Mouse (Mus musculus) spleen, postnatal 36 days (tissue): ENCODE data around the gene Polr1a.
A peak's percentile ranks its signal among the peaks of the same experiment; 100 is the strongest.
"Not testable (repeated sequence)": the region's sequence is repeated elsewhere in the genome, so short reads cannot be mapped to it uniquely, and the experiment has no call there.

ENCODE experiments used
- DNase-seq, 2 experiments: peaks; one replicate each; pipeline ENCODE4 v3.0.0; 2022; ENCODE audit warnings: low spot score in 2 of 2, mixed read lengths in 1 of 2

Polr1a gene

DNA sequence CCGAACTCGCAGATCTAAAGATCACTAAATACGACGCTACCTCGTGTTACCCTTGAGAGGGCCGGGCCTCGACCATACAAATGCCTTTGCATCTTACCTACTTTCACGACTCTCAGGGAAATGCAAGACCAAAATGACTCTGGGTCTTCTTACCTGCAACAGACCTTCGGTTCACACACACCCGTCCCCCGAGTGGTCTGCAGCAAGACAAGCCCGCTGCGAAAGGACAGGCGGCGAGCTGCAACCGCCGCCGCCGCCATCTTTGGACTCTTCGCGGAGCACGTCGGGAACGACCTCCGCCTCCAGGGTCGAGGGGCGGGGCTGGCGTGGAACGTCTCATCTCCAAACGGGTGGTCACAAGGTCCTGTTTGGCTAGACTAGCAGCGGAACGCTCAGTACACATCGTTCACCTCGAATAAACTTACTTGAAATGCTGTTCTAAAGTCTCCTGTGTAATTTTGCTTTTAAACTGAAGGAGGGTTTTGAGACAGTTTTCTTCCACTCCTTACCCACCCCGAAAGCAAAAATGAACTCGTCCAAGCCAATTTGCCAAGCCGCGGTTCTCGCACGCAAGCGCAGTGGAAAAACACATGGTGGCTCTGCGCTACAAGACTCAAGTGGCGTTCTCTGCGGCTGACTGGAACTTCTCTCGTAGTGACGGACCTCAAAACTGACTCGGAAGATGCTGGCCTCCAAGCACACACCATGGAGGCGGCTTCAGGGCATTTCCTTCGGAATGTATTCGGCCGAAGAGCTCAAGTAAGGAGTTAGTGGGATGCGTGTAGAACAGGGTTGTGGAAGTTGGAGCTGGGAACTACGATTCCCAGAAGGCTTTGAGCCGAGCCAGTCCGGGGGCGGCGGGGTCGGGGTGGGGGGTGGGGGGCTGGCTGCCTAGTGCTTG lies at the start of gene Polr1a, which contains the start of gene Ptcd3:
TSS of gene Polr1a (plus strand) at position 573 of the 901 bp plus-strand sequence.
TSS of gene Ptcd3 (minus strand) at position 270 of the 901 bp plus-strand sequence.
- DNase-seq: peak; percentile 85 to 91

GRCm38 (mm10) chr6:71867751-71868150 lies 41.1 kb upstream of the Polr1a start:
- DNase-seq: no peak

DNA sequence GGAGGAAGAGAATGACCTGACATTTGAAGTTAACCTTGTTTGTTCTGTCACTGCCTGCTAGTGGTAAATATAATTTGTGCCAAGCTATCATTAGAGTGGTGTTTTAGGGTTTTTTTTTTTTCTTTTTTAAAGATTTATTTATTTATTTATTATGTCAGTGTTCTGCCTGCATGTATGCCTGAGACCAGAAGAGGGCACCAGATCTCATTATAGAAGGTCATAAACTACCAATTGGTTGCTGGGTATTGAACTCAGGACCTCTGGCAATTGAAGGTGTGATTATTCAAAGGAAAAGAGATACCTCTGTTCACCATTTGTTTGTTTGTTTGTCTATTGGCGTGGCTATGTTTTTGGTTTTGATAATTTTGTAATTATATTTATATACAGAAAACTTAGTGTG lies 40.0 kb upstream of the Polr1a start:
- peak in 1 of 2 experiments; percentile 8 for DNase-seq

DNA sequence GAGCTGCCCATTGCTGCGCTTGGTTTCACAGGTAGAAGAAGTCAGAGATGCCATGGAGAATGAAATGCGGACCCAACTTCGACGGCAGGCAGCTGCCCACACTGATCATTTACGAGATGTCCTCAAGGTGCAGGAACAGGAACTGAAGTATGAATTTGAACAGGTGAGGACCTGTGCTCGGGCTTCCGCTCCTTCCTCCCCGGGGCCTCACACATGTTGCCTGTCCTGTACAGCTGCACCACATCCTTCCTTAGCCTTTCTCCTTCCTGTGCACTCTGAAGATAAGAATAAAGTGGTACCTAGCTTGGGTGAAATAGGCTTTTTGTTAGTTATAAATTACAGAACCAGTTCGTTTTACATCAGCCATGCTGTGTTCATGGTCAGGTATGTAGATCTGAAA lies 37.5 kb upstream of the Polr1a start:
- peak in 1 of 2 experiments; percentile 13 for DNase-seq

- DNase-seq: no peak
These were observed 30.7 kb upstream of the Polr1a start for GRCm38 (mm10) chr6:71877965-71878760.

- no peak for DNase-seq
These were observed 15.6 kb upstream of the Polr1a start for GRCm38 (mm10) chr6:71893263-71893662.

GRCm38 (mm10) chr6:71907702-71908235 lies 1.1 kb upstream of the Polr1a start:
- no peak for DNase-seq

- DNase-seq: no peak
These were observed 531 bp downstream of the Polr1a start for GRCm38 (mm10) chr6:71909384-71909783.

DNA sequence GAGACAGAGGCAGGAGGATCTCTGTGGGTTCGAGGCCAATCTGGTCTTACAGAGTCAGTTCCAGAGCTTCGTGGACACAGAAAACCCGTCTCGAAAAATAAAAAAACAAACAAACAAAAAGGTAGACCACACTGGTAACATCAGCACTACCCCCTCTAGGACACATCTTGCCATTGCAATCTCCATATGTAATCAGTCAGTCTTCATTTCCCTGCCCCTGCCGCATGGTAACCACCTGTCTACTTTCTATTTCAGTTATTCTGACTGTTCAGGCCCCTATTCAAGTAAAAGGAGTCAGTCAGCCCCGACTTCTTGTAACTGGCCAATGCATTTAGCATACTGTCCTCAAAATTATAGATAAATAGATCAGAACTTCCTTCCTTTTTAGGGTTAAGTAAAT lies 987 bp downstream of the Polr1a start:
- no peak for DNase-seq

DNA sequence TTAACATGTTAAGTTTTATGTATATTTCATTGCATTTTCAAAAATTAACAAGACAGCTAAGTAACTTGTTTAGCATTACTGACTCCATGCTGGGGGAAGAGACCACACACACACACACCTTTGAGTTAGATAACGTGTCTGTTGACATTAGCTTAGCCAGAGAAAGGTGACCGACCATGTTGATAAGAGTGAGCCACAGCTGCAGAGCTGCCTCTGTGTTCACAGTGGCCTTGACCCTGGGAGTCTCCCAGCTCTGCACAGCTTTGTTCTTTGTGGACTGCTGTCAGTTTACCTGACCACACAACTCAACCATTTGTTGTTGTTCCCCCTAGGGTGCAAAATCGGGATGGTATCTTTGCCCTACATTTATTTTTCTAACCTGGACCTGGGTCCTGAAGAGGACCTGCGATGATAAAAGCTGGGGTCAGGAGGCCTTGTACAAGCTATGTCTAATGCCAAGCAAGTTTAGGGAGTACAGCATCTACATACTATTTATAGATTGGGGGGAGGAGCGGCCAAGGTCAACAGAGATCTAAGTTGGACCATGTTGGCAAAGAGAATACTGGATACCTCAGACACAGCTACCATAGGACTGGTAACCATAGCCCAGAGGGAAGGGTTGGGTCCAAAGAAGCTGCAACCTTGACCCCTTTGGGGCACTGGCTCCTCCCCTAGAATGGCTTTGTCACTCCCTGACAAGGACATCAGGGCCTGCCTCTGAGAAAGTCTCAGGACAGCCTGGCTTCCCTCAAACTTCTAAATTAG lies 3.0 kb downstream of the Polr1a start:
- no peak for DNase-seq

- DNase-seq: no peak
These were observed 11.9 kb downstream of the Polr1a start for GRCm38 (mm10) chr6:71920752-71921151.

GRCm38 (mm10) chr6:71925233-71925632 lies 16.4 kb downstream of the Polr1a start:
- DNase-seq: not testable (repeated sequence)

GRCm38 (mm10) chr6:71927911-71928310 lies 19.1 kb downstream of the Polr1a start:
- DNase-seq: peak; percentile 38 to 44

DNA sequence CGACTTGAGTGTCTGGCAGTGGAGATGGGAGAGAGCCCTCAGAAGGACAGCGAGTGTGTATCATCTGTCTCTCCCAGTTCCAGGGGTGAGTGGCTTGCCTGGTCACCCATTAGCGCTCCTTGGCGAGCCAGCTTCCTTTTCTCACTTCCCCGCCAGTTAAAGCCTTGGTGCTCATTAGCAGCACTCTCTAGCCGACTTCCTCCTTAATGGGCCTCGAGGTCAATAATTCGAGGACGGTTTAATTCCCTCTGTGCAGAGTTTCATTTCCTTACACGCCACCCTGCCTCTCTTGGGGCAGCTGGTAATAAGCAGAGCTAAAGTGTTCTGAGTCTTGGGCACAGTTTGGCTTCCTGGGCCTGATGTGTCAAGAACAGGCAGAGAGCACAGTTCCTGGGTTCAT lies 21.2 kb downstream of the Polr1a start:
- DNase-seq: peak; percentile 82

GRCm38 (mm10) chr6:71930830-71931437 lies 22.1 kb downstream of the Polr1a start:
- DNase-seq: peak; percentile 42 to 56

DNA sequence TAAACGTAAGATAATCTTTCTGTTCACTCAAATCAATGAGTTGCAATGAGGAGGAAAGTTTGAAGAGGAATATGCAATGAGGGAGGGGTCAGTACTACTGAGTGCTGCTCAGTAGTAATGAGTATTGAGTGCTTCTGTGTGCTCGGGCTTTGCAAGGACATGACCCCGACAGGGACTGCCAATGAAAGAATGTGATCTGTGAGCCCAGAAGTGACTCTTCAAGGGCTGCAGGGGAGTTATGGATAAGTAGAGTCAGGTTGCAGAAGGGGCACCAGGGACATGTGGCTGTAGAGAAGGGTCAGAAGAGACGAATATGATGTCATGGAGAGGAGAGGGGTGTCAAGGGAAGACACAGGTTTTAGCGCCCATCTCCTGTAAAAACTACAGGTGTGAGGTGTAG lies 23.5 kb downstream of the Polr1a start:
- DNase-seq: no peak

DNA sequence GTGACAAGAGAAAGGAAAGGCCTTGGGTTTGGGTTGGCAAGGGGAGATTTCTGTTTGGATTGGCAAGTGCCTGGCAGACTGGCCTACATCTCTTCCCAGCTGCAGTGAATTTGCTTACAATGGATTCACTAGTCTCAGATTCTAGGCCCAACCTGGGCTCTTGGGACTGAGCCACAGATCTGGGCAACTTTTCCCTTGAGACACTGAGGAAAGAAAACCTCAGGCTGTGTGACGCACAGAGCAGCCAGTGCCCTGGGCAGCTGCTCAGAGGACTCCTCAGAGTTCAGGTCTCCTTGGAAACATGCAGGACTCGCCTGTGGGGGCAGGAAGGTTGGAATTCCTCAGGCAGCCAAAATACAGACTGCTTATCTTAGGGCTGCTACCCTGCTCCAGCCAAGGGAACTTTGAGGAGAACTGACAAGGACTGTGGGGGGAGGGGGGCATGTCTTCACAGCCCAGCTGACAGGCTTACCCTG lies 25.3 kb downstream of the Polr1a start:
- DNase-seq: no peak

DNA sequence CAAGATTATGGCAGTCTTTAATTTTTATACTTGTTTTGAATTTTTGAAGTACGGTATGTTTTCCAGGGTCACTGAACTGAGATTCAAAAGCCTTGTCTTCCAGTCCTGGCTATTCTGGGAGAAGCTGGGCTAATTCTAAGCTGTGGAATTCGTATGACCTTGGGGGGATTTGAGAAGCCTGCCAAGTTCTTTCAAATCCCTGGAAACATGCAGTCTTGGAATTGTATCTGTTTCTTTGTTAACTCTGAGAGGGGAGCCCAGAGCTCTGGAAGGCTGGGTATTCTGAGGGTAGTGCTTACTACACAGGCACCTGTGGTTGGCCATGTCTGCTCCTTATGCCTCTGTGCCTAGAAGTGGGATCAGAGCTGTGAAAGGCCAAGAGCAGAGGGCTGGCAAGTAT lies 26.9 kb downstream of the Polr1a start:
- DNase-seq: no peak

- no peak for DNase-seq
These were observed 32.1 kb downstream of the Polr1a start for GRCm38 (mm10) chr6:71940912-71941311.

GRCm38 (mm10) chr6:71945101-71945500 lies 36.2 kb downstream of the Polr1a start:
- no peak for DNase-seq

DNA sequence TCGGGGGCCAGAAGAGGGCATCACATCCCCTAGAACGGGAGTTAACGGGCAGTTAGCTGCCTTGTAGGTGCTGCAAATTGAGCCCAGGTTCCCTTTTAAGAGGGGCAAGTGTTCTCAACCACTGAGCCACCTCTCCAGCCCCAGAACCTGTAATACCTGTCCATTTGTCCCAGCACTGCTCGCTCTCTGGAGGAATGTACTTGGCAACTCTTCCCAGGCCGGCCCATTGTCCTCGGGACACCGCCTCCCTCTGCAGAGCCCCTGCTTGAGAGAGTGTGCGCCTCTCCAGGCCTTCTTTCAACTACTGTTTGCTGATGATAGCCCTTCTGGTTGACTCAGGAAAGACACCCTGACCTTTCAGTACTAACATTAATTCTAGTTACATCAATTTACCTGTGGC lies 37.3 kb downstream of the Polr1a start:
- DNase-seq: no peak
